Mouse (Mus musculus) monocyte, adult 59 days (primary cell): ENCODE measurements around the gene Ccl20. TPM values are rescaled to one million over a fixed set of nuclear protein-coding genes. Genes with fewer than 3 reads are reported as not detected.

Source experiments
- total RNA-seq, 2 experiments: library from RNA; stranded (reverse); gene quantifications; one replicate each; pipeline ENCODE4 v1.2.4; 2023

The Ccl20 gene
- total RNA-seq, result not detected

GRCm38 (mm10) chr1:83116447-83117137 is at the start of gene Ccl20:
Gene Ccl20 (plus strand): TSS chr1:83116766.

GRCm38 (mm10) chr1:83159603-83160002 is 43.0 kb downstream of the Ccl20 start, which contains the start of gene Daw1:
Gene Daw1 (plus strand): TSS chr1:83159752.

Other genes with a start within 250 kb of the Ccl20 start
- under 1 TPM in 1 of 2 experiments, not detected in 1; 0.63 TPM for gene A030005L19Rik, start 203.4 kb upstream of the Ccl20 start, total RNA-seq
- gene A030014E15Rik, start 191.8 kb upstream of the Ccl20 start, total RNA-seq, result not detected
- gene Gm6217, start 185.4 kb upstream of the Ccl20 start, total RNA-seq, result not detected
- not detected for gene A030003K21Rik, start 173.4 kb upstream of the Ccl20 start, total RNA-seq
- not detected for gene Gm7544, start 160.8 kb upstream of the Ccl20 start, total RNA-seq
- gene Gm47955, start 156.5 kb upstream of the Ccl20 start, total RNA-seq, result not detected
- gene Gm47959, start 116.2 kb upstream of the Ccl20 start, total RNA-seq, result not detected
- gene Slc19a3, start 78.3 kb upstream of the Ccl20 start, total RNA-seq, result not detected
- gene Krtap28-10, start 74.3 kb upstream of the Ccl20 start, total RNA-seq, result not detected
- not detected for gene Gm47969, start 71.8 kb upstream of the Ccl20 start, total RNA-seq
- gene A030005K14Rik, start 57.4 kb upstream of the Ccl20 start, total RNA-seq, result not detected
- not detected for gene Krtap28-13, start 55.8 kb upstream of the Ccl20 start, total RNA-seq
- gene Daw1, start 43.0 kb downstream of the Ccl20 start, total RNA-seq, result not detected